In genomic region chr10:117416636-117417469, GRCm38 (mm10) we compare ENCODE assay signal across 10 mouse cellular contexts. TPM values are rescaled to one million over a fixed set of nuclear protein-coding genes. Genes with fewer than 3 reads are reported as not detected.
DNase-seq lines count a peak whose midpoint lies in the region; ATAC-seq and TF ChIP-seq lines count a peak whose summit lies in the region.
"Had no signal": no experiment of that assay in that cellular context is flagged by ENCODE, and none has a peak within 500 bp of the region (broad histone marks: within the 10 kb centered on the region; RNA-seq: fewer than 3 reads in every experiment).

No protein-coding gene starts in this region.

- no peak overlapping the region for H3K27ac ChIP-seq in heart, postnatal 0 days (ENCODE audit: low read depth)
- H3K27ac ChIP-seq in bone marrow macrophage, adult 2 months (ENCODE audit: insufficient read depth, low read depth, low read length) = peak overlapping the region; percentile 89
- peak overlapping the region; percentile 57; the same call in 1 of the 2 replicates for H3K27ac ChIP-seq in hindbrain, postnatal 0 days
- peak overlapping the region; percentile 45; the same call in 1 of the 2 replicates for H3K27ac ChIP-seq in midbrain, embryonic 14.5 days (replicated peaks; ENCODE audit: low read depth, low read length)

- peaks cover 17% of the 10 kb centered on the region for H3K4me1 ChIP-seq in heart, postnatal 0 days (ENCODE audit: control insufficient read depth, insufficient read depth)
- H3K4me1 ChIP-seq in bone marrow macrophage, adult 2 months (ENCODE audit: control insufficient read depth, insufficient read depth, low read length) = peaks cover 26% of the 10 kb centered on the region
- H3K4me1 ChIP-seq in hindbrain, postnatal 0 days (ENCODE audit: insufficient read depth, low read length) = no peaks in the 10 kb centered on the region
- peaks cover 19% of the 10 kb centered on the region for H3K4me1 ChIP-seq in midbrain, embryonic 14.5 days (ENCODE audit: control insufficient read depth, insufficient read depth, low read length)

- TF ChIP-seq CTCF in heart, postnatal 0 days (IDR thresholded peaks at IDR 0.05; ENCODE audit: low read depth) = no peak
- TF ChIP-seq CTCF in bone marrow macrophage, adult 2 months (IDR thresholded peaks at IDR 0.05; ENCODE audit: low read depth, low read length) = 0 out of 2 replicates have a peak, but pooled peaks have one; percentile 25
- TF ChIP-seq CTCF in hindbrain, postnatal 0 days (IDR thresholded peaks at IDR 0.05; ENCODE audit: low read depth) = no peak

- H3K9me3 ChIP-seq in heart, postnatal 0 days (replicated peaks; ENCODE audit: control insufficient read depth, low read length) = no peaks in the 10 kb centered on the region
- H3K9me3 ChIP-seq in hindbrain, postnatal 0 days (ENCODE audit: low read length) = no peaks in the 10 kb centered on the region
- no peaks in the 10 kb centered on the region for H3K9me3 ChIP-seq in midbrain, embryonic 14.5 days (ENCODE audit: control insufficient read depth, low read length)

- H3K4me3 ChIP-seq in heart, postnatal 0 days (ENCODE audit: low read depth, low read length) = peak overlapping the region; percentile 40; the same call in 1 of the 2 replicates
- peak overlapping the region; percentile 52 for H3K4me3 ChIP-seq in bone marrow macrophage, adult 2 months (ENCODE audit: insufficient read depth, low read length)
- H3K4me3 ChIP-seq in hindbrain, postnatal 0 days (ENCODE audit: low read length) = no peak overlapping the region
- no peak overlapping the region for H3K4me3 ChIP-seq in midbrain, embryonic 14.5 days (replicated peaks; ENCODE audit: low read depth, low read length)

- no peak for DNase-seq in heart, postnatal 0 days (ENCODE audit: low spot score)
- no peak for DNase-seq in heart, postnatal 36 days
- no peak for DNase-seq in hindbrain, postnatal 0 days (ENCODE audit: low spot score)
- no peak for DNase-seq in midbrain, embryonic 14.5 days
- DNase-seq in ovary, postnatal 10 days (ENCODE audit: low spot score) = no peak
- no peak for DNase-seq in adrenal gland, adult (ENCODE audit: inconsistent age in 2 of 2, low spot score in 1 of 2)
- no peak for DNase-seq in natural killer cell, adult 2 months (ENCODE audit: low spot score in 2 of 2)
- DNase-seq: cerebellum, adult 8-10 months; kidney, adult 9 months had no signal

- no peak for ATAC-seq in heart, postnatal 0 days (ENCODE audit: insufficient read depth, low read depth)
- no peak; the same call in 1 of the 2 replicates for ATAC-seq in hindbrain, postnatal 0 days
- ATAC-seq in midbrain, embryonic 14.5 days (ENCODE audit: low FRiP score, low TSS enrichment) = no peak

- no peak for TF ChIP-seq POLR2A in bone marrow macrophage, adult 2 months (IDR thresholded peaks at IDR 0.05; ENCODE audit: borderline replicate concordance, low read depth, low read length)

- intact Hi-C loops in heart, postnatal 36 days (cut with DNase I) = no loop called here

- H3K36me3 ChIP-seq in heart, postnatal 0 days (replicated peaks; ENCODE audit: control insufficient read depth, insufficient read depth, low read length) = no peaks in the 10 kb centered on the region
- no peaks in the 10 kb centered on the region for H3K36me3 ChIP-seq in hindbrain, postnatal 0 days (ENCODE audit: insufficient read depth, low read length)
- H3K36me3 ChIP-seq in midbrain, embryonic 14.5 days (ENCODE audit: control insufficient read depth, insufficient read depth, low read length) = no peaks in the 10 kb centered on the region

- peak overlapping the region; percentile 66 for H3K4me2 ChIP-seq in heart, postnatal 0 days (ENCODE audit: low read depth, low read length)
- H3K4me2 ChIP-seq in hindbrain, postnatal 0 days (ENCODE audit: low read depth, low read length) = peak overlapping the region; percentile 58
- H3K4me2 ChIP-seq in midbrain, embryonic 14.5 days (ENCODE audit: low read length) = peak overlapping the region; percentile 54

- no peak for TF ChIP-seq EP300 in heart, postnatal 0 days (IDR thresholded peaks at IDR 0.05; ENCODE audit: low read depth)

- no peaks in the 10 kb centered on the region for H3K27me3 ChIP-seq in heart, postnatal 0 days (ENCODE audit: control insufficient read depth, insufficient read depth, low read length)
- H3K27me3 ChIP-seq in hindbrain, postnatal 0 days (ENCODE audit: insufficient read depth, low read length) = no peaks in the 10 kb centered on the region
- no peaks in the 10 kb centered on the region for H3K27me3 ChIP-seq in midbrain, embryonic 14.5 days (ENCODE audit: control insufficient read depth, insufficient read depth, low read length)

- WGBS in heart, postnatal 0 days = 79% methylated on average over 16 of the region's 16 CpGs
- 84% methylated on average over 16 of the region's 16 CpGs for WGBS in hindbrain, postnatal 0 days
- WGBS in midbrain, embryonic 14.5 days = 84% methylated on average over 16 of the region's 16 CpGs

- H3K9ac ChIP-seq in heart, postnatal 0 days (replicated peaks; ENCODE audit: low read depth, low read length) = no peak overlapping the region
- H3K9ac ChIP-seq in hindbrain, postnatal 0 days (replicated peaks; ENCODE audit: low read length) = no peak overlapping the region
- no peak overlapping the region for H3K9ac ChIP-seq in midbrain, embryonic 14.5 days (replicated peaks; ENCODE audit: low read length)

RNA-seq across cellular contexts. Expression of gene Cpsf6, which starts 37.0 kb away (rescaled TPM):
- total RNA-seq in heart, postnatal 0 days (2014; rRNA removed; ENCODE audit: low replicate concordance) = 57.8 and 82.3 TPM in 2 replicates
- polyA plus RNA-seq in heart, postnatal 0 days (2015; fragmentation: Nextera tagmentation; extraction: Ambion mirVana) = 53.2 and 55.7 TPM in 2 replicates
- 10 to 100 TPM; 30.0 to 33.7 TPM for total RNA-seq in heart, postnatal 36 days (2021)
- 57.9 and 60.2 TPM in 2 replicates for polyA plus RNA-seq in bone marrow macrophage, adult 2 months (2012; ENCODE audit: insufficient read depth, insufficient read length, missing spikeins)
- total RNA-seq in hindbrain, postnatal 0 days (2014; rRNA removed) = 100.0 and 127 TPM in 2 replicates
- 82.0 and 83.2 TPM in 2 replicates for polyA plus RNA-seq in hindbrain, postnatal 0 days (2015; fragmentation: Nextera tagmentation; extraction: Ambion mirVana)
- 207 and 213 TPM in 2 replicates for polyA plus RNA-seq in midbrain, embryonic 14.5 days (2014; fragmentation: Nextera tagmentation; extraction: Ambion mirVana)

Comparison
In these comparisons a context has a peak if more than half of its experiments do, and no peak if none do; other contexts are left out.
1. H3K4me3 ChIP-seq: peak in heart, postnatal 0 days (single experiment) and bone marrow macrophage, adult 2 months (single experiment); none in hindbrain, postnatal 0 days (single experiment) and midbrain, embryonic 14.5 days (single experiment).
2. Peak in every context shown above with its lines, with median percentiles within 50 percentile points of each other: H3K4me2 ChIP-seq.